Mouse (Mus musculus): ENCODE results near the gene Cyp27a1. TPM values are rescaled to one million over a fixed set of nuclear protein-coding genes. Genes with fewer than 3 reads are reported as not detected.

The Cyp27a1 gene
- total RNA-seq, 2 experiments from 2014 or later, result 1.7 to 4.5 TPM

DNA sequence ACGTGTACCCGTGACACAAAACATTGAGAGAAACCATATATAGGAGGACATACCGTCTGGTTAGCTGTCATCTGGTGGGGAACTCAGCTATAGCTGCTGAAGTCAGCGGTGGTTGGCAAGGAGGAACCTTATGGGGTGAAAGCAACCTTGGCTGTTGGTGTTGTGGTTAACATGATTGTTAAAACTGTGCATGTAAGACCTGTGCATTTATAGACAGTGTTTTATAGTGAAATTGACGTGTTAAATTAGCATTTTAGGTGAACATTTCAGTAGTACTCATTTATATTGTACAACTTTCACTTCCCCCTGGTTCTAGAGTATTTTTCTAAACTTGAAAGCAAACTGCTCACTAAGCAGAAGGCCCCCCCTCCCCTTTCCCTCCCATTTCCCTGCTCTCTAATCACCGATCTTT is 11.2 kb upstream of the Cyp27a1 start:
- Histone ChIP-seq H3K4me3 (no peak overlapping the region), H3K27ac (no peak overlapping the region)
- DNase-seq (ENCODE audit: extremely low spot score in 1 of 2, low spot score in 2 of 2), result no peak
- intact Hi-C loops (cut with DNase I), result no loop called here
- no peak for TF ChIP-seq CTCF (IDR thresholded peaks at IDR 0.05)

- no peak overlapping the region for H3K27ac ChIP-seq
- DNase-seq (ENCODE audit: extremely low spot score in 1 of 2, low spot score in 2 of 2), result no peak
- no peak for TF ChIP-seq CTCF (IDR thresholded peaks at IDR 0.05)
- intact Hi-C loops (cut with DNase I), result no loop called here
- H3K4me3 ChIP-seq, result no peak overlapping the region
These were observed 9.2 kb upstream of the Cyp27a1 start for GRCm38 (mm10) chr1:74704156-74704555.

DNA sequence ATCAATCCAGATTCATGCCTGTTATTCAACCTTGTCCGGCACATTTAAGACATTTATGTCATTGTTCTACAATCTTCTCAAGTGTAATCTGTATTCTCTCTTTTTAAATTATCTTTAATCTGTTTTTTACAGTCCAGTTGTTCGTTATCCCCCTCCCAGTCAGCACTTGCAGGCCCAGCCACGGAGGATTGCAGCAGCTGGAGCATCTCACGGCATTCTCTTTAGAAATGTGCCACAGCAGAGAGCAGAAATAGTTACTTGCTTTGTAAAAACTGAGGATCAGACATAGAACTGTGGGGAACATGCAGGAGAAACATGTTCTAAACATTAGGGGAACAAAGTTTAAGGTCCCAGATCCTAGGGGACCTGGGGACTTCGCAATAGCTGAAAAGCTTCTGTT is 8.4 kb upstream of the Cyp27a1 start:
- no peak overlapping the region for H3K4me3 ChIP-seq
- intact Hi-C loops (cut with DNase I), result no loop called here
- no peak for TF ChIP-seq CTCF (IDR thresholded peaks at IDR 0.05)
- DNase-seq (ENCODE audit: extremely low spot score in 1 of 2, low spot score in 2 of 2), result no peak
- no peak overlapping the region for H3K27ac ChIP-seq

- intact Hi-C loops (cut with DNase I), result no loop called here
- Histone ChIP-seq H3K4me3 (no peak overlapping the region), H3K27ac (no peak overlapping the region)
- DNase-seq (ENCODE audit: extremely low spot score in 1 of 2, low spot score in 2 of 2), result no peak
- no peak for TF ChIP-seq CTCF (IDR thresholded peaks at IDR 0.05)
These were observed 3.8 kb upstream of the Cyp27a1 start for GRCm38 (mm10) chr1:74709566-74709965.

DNA sequence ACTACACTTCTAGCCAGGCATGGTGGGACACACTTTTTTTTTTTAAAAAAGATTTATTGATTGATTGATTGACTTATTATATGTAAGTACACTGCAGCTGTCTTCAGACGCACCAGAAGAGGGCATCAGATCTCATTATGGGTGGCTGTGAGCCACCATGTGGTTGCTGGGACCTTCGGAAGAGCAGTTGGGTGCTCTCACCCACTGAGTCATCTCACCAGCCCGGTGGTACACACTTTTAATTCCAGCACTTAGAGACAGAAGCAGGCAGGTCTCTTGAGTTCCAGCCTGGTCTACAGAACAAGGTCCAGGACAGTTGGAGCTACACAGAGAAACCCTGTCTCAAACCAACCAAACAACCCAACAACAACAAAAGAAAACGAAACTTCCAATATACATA is 1.3 kb upstream of the Cyp27a1 start:
- no peak overlapping the region for H3K4me3 ChIP-seq
- DNase-seq (ENCODE audit: extremely low spot score in 1 of 2, low spot score in 2 of 2), result no peak
- intact Hi-C loops (cut with DNase I), result no loop called here
- no peak overlapping the region for H3K27ac ChIP-seq
- TF ChIP-seq CTCF (IDR thresholded peaks at IDR 0.05), result peak; percentile 20

DNA sequence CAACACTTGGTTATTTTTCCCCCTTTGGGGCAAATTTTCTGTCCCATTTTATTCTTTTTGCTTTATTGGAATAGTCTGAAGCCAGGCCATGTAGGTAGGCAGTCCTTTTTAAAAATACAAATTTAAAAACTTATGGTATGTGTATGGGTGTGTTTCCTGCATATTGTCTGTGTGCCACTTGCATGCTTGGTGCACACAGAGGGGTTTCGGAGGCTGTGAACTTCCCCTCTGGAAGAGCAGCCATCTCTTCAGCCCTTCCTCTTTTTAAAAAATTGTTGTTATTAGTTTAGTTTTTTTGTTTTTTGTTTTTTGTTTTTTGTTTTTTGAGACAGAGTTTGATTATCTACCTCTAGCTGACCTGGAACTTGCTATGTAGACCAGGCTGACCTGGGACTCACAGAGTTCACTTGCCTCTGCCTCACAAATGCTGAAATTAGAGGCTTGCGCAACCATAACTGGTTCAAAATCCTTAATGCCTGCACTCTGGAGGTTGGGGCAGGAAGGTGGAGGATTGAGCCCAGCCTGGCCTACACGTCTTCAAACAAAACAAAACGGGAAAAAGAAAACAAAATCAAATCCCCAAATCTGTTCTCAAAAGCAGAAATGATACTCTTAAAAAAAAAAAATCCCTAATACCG is 794 bp upstream of the Cyp27a1 start:
- Histone ChIP-seq H3K27ac (no peak overlapping the region), H3K4me3 (peak overlapping the region; percentile 47)
- intact Hi-C loops (cut with DNase I), result no loop called here
- no peak for DNase-seq (ENCODE audit: extremely low spot score in 1 of 2, low spot score in 2 of 2)
- no peak for TF ChIP-seq CTCF (IDR thresholded peaks at IDR 0.05)

- intact Hi-C loops (cut with DNase I), result no loop called here
- Histone ChIP-seq H3K27ac (peak overlapping the region; percentile 32; the same call in 1 of the 2 replicates), H3K4me3 (peak overlapping the region; percentile 47)
- no peak for DNase-seq (ENCODE audit: extremely low spot score in 1 of 2, low spot score in 2 of 2)
- no peak for TF ChIP-seq CTCF (IDR thresholded peaks at IDR 0.05)
These were observed 721 bp downstream of the Cyp27a1 start for GRCm38 (mm10) chr1:74713859-74714730.

DNA sequence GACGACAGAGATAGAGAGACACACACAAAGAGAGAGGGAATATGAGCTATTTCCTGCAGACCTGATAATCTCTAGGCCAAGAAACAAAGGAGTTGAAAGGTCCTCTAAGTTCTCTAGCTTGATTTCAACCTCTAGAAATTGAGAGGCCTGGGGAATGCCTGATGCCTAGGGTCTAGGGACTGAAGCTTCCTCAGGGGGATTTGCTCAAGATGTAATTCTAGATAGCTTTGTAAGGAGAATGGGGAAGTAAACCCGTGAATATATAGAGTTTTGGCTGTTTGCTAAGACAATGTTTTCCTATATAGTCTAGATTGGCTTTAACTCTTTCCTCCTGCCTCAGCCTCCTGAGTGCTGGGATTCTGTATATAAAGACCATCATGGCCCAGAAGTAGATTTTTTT is 1.6 kb downstream of the Cyp27a1 start:
- intact Hi-C loops (cut with DNase I), result no loop called here
- DNase-seq (ENCODE audit: extremely low spot score in 1 of 2, low spot score in 2 of 2), result no peak
- no peak overlapping the region for H3K4me3 ChIP-seq
- no peak for TF ChIP-seq CTCF (IDR thresholded peaks at IDR 0.05)
- H3K27ac ChIP-seq, result no peak overlapping the region

DNA sequence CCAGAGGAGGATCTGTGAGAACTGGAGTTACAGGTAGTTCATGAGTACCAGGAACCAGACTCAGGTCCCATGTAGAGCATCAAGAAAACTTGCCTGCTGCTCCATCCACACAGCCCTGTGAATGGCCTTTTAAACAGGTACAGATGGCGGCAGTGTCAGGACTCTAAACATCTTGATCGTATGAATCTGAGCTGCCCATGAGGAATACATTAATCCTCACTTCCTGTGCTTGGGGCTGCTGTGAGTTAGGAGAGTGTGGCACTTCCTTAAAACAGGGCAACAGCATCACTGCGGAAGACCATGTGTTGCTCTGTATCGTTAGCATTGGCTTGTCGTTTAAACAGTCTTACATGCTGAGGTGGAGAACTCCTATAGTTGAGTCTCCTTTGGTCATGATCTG is 2.1 kb downstream of the Cyp27a1 start:
- intact Hi-C loops (cut with DNase I), result no loop called here
- H3K27ac ChIP-seq, result no peak overlapping the region
- no peak for TF ChIP-seq CTCF (IDR thresholded peaks at IDR 0.05)
- DNase-seq (ENCODE audit: extremely low spot score in 1 of 2, low spot score in 2 of 2), result no peak
- H3K4me3 ChIP-seq, result no peak overlapping the region

- no peak for TF ChIP-seq CTCF (IDR thresholded peaks at IDR 0.05)
- no peak for DNase-seq (ENCODE audit: extremely low spot score in 1 of 2, low spot score in 2 of 2)
- Histone ChIP-seq H3K4me3 (no peak overlapping the region), H3K27ac (no peak overlapping the region)
- intact Hi-C loops (cut with DNase I), result no loop called here
These were observed 2.5 kb downstream of the Cyp27a1 start for GRCm38 (mm10) chr1:74715886-74716285.

GRCm38 (mm10) chr1:74718113-74718512 is 4.7 kb downstream of the Cyp27a1 start:
- intact Hi-C loops (cut with DNase I), result no loop called here
- no peak for DNase-seq (ENCODE audit: extremely low spot score in 1 of 2, low spot score in 2 of 2)
- no peak for TF ChIP-seq CTCF (IDR thresholded peaks at IDR 0.05)
- no peak overlapping the region for H3K4me3 ChIP-seq
- H3K27ac ChIP-seq, result no peak overlapping the region

- no peak for TF ChIP-seq CTCF (IDR thresholded peaks at IDR 0.05)
- no peak for DNase-seq (ENCODE audit: extremely low spot score in 1 of 2, low spot score in 2 of 2)
- Histone ChIP-seq H3K4me3 (no peak overlapping the region), H3K27ac (no peak overlapping the region)
- intact Hi-C loops (cut with DNase I), result no loop called here
These were observed 5.9 kb downstream of the Cyp27a1 start for GRCm38 (mm10) chr1:74719281-74719680.
